Mouse (Mus musculus) testis, adult 2 months (tissue): ENCODE measurements around the gene Calr4. TPM values are rescaled to one million over a fixed set of nuclear protein-coding genes. Genes with fewer than 3 reads are reported as not detected.

Source experiments
- H3K27ac ChIP-seq: fragments of 200-500 bp; 2 replicates; pipeline ENCODE4 v1.5.1; 2012; ENCODE audit warnings: low read depth, low read length; ENCODE audit not compliant: control insufficient read depth, insufficient read depth
- H3K27me3 ChIP-seq: fragments of 200-500 bp; 2 replicates; pipeline ENCODE4 v1.6.1; 2012; ENCODE audit warnings: mild to moderate bottlenecking, low read length, moderate library complexity; ENCODE audit not compliant: control insufficient read depth, insufficient read depth
- H3K36me3 ChIP-seq: fragments of 200-500 bp; 2 replicates; pipeline ENCODE4 v1.6.1; 2012; ENCODE audit warnings: mild to moderate bottlenecking, low read length; ENCODE audit not compliant: control insufficient read depth, insufficient read depth
- H3K4me1 ChIP-seq: fragments of 200-500 bp; 2 replicates; pipeline ENCODE4 v1.6.1; 2012; ENCODE audit warnings: low read length; ENCODE audit not compliant: control insufficient read depth, insufficient read depth
- H3K4me3 ChIP-seq: fragments of 200-500 bp; 2 replicates; pipeline ENCODE4 v1.5.1; 2012; ENCODE audit warnings: low read depth, mild to moderate bottlenecking, low read length, moderate library complexity, mixed read lengths; ENCODE audit not compliant: control insufficient read depth
- CTCF ChIP-seq: fragments of 200-500 bp; IDR thresholded peaks from 2 replicates; pipeline ENCODE4 v1.5.1; 2012; ENCODE audit warnings: low read depth, mild to moderate bottlenecking, inconsistent platforms, low read length, moderate library complexity; ENCODE audit not compliant: control insufficient read depth, insufficient read depth, insufficient replicate concordance
- POLR2A ChIP-seq: fragments of 200-500 bp; IDR thresholded peaks from 2 replicates; pipeline ENCODE4 v1.6.1; 2012; ENCODE audit warnings: low read depth, mild to moderate bottlenecking, inconsistent platforms, low read length, moderate library complexity; ENCODE audit not compliant: control insufficient read depth
- polyA plus RNA-seq: library from polyadenylated mRNA; depleted of rRNA; stranded (reverse); fragments of >200 nt; gene quantifications from 2 replicates; pipeline ENCODE4 v1.2.3, GENCODE M21; 2012

Calr4 gene
- polyA plus RNA-seq, 1 experiment = 2.4 TPM

DNA sequence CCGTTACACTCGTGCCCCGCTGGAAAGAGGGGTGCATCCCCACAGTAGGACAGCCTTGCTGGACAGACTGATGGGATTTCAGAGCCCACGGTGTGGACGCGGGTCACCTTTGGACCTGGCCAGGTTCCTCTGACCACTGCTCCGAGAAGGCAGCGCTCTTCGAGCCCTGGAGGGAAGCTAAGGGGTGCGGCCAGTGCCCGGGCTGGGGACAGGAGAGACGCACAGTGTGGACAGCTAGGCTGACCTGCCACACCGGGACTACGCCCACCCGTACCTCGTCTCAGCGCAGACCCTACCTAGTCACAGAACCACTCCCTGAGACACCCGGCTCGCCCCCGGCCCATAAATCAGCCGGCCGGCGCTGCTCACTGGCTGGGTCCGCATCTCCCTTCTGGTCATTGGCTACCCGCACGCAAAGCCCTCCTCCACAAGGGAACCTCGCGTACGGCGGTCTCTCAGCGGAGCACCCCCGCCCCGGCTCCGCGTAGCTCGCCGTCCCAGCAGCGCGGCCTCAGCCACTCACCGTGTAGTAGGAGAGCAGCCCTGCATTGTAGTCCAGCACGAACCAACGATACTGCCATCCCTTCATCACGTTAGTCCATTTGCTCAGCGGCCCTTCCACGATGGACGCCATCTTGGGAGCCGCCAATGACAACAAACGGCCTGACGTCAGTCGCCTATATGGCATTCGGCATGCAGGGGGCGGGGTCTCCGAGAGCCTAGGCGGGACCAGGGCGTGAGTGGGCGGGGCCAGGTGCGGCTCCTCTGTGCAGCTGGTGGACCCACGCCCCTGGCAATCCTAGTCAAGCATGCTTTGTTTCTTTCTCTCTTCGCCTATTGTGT, 32.5 kb upstream of the Calr4 start, which contains the start of gene Osbpl9:
TSS of gene Osbpl9 (minus strand) at position 691 of the 843 bp plus-strand sequence.
- H3K36me3 ChIP-seq = no peaks in the 10 kb centered on the region
- peaks cover 2% of the 10 kb centered on the region; the same call in 1 of the 2 replicates for H3K4me1 ChIP-seq
- H3K27me3 ChIP-seq = no peaks in the 10 kb centered on the region
- TF ChIP-seq CTCF = no peak
- peak; percentile 94 for TF ChIP-seq POLR2A
- peak within 1 kb of the TSS; percentile 94 for H3K27ac ChIP-seq
- H3K4me3 ChIP-seq = peak within 1 kb of the TSS; percentile 95

DNA sequence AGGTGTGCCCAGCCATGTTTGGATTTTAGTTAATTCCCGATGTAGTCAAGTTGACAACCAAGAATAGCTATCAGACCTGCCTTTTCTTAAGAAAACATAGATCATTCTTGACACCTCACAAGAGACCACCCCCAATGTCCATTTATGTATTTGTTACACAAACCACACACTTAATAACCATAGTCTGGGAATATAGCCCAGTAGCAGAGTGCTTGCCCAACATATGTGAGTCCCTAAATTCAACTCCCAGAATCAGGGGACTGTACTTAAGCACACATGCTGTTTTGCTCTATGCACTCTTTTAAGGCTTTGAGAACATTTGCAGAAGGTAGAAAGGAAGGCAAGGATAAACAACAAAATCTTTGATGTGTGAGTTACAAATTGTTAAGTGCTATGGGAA, 30.4 kb upstream of the Calr4 start:
- no peaks in the 10 kb centered on the region for H3K4me1 ChIP-seq
- TF ChIP-seq POLR2A = no peak
- no peak for TF ChIP-seq CTCF
- H3K4me3 ChIP-seq = no peak overlapping the region
- H3K27me3 ChIP-seq = no peaks in the 10 kb centered on the region
- no peaks in the 10 kb centered on the region for H3K36me3 ChIP-seq
- no peak overlapping the region for H3K27ac ChIP-seq

DNA sequence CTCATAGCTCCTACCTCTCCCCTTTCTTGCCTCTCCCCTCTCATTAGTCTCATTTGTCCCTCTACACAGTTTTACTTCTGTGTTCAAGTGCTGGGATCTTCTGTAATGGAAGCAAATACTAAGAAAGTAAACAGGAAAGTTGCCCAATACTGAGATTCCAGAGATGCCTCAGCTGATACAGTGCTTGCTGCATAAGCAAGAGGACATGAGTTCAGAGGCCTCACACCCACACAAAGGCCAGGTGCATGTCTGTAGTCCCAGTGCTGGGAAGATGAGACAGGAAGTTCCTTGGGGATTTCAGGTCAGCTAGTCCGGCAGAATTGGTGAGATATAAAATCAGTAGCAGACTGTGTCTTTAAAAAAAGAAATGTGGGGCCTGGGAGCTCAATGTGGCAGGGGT, 29.9 kb upstream of the Calr4 start:
- no peaks in the 10 kb centered on the region for H3K36me3 ChIP-seq
- no peak overlapping the region for H3K27ac ChIP-seq
- H3K27me3 ChIP-seq = no peaks in the 10 kb centered on the region
- no peak overlapping the region for H3K4me3 ChIP-seq
- no peaks in the 10 kb centered on the region for H3K4me1 ChIP-seq
- no peak for TF ChIP-seq CTCF
- TF ChIP-seq POLR2A = no peak

DNA sequence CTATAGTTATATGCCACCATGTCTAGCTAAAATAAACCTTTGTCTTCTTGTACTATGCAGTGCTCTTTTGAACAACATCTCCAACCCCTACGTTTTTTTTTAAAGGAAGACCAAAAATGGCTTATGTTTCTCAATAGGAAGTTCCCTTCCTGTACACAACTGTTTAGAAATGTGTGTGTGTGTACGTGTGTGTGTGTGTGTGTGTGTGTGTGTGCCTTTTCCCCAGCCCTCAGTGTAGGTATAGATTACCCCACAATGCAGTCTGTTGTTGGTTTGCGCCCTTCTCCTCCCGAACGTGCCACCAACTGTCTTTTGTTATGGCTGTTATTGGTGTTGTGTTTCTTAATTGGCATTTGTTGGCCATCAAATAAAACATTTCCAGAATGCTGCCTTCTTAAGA, 26.8 kb upstream of the Calr4 start:
- no peaks in the 10 kb centered on the region for H3K36me3 ChIP-seq
- H3K27me3 ChIP-seq = no peaks in the 10 kb centered on the region
- H3K4me3 ChIP-seq = no peak overlapping the region
- no peaks in the 10 kb centered on the region for H3K4me1 ChIP-seq
- TF ChIP-seq POLR2A = no peak
- no peak for TF ChIP-seq CTCF
- no peak overlapping the region for H3K27ac ChIP-seq

DNA sequence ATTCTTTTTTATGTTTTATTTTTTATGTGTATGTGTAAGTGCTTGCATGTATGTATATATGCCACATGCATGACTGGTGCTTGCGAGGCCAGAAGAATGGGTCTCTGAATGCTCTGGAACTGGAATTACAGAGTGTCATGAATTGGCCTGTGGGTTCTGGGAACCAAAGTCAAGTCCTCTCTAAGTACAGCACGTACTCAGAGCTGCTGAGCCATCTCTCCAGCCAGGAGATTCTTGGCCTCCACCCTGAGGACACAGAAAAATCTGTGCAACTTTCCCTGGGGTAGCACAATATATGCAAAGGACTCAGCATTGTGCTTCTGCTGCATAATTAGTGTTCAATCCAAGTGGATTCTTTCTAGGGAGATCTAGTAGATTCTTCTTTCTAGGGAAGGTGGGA, 24.0 kb upstream of the Calr4 start:
- Histone ChIP-seq H3K27me3 (no peaks in the 10 kb centered on the region), H3K27ac (no peak overlapping the region; the same call in 1 of the 2 replicates), H3K36me3 (no peaks in the 10 kb centered on the region), H3K4me3 (no peak overlapping the region), H3K4me1 (no peaks in the 10 kb centered on the region)
- TF ChIP-seq POLR2A (no peak), CTCF (no peak)

DNA sequence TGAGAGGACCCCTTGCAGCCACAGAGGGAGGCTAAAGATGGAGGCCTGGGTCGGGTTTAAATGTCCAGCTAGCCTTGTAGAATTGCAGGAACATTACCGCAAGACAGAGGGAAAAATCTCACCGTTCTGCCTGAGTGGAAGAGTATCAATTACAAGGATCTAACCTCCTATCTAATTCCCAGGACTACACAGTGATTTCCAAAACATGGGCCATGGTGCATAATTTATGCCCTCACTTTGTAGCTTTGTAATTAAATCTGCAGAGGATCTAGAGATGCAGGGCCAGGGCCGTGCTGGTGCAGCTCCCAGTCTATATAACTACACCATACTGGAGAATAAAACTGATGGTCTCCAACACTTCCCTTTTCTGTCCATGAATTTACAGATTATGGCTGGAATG, 23.4 kb upstream of the Calr4 start:
- Histone ChIP-seq H3K27ac (peak overlapping the region; percentile 73), H3K4me1 (no peaks in the 10 kb centered on the region), H3K4me3 (no peak overlapping the region), H3K27me3 (no peaks in the 10 kb centered on the region), H3K36me3 (no peaks in the 10 kb centered on the region)
- TF ChIP-seq CTCF = no peak
- TF ChIP-seq POLR2A = no peak

DNA sequence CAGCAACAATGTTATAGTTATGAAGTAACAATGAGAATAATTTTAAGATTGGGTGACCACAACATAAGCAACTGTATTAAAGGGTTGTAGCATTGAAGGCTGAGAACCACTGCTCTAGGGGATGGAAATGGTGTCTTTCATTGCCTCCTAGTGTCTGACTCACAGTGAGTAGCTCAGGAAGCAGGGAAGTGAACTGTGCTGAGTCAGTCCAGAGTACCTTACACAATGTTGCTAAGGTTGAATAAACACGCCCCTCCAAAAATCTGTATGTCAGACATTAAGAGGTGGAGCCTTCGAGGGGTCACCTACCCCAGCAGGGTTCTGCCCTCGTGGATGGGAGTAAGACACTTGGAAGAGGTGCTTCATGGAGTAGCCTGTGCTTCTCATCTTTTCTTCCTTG, 20.3 kb upstream of the Calr4 start:
- peaks cover 3% of the 10 kb centered on the region for H3K4me1 ChIP-seq
- TF ChIP-seq CTCF (no peak), POLR2A (no peak)

More for the DNA sequence above, 20.3 kb upstream of the Calr4 start:
- no peaks in the 10 kb centered on the region for H3K36me3 ChIP-seq
- H3K4me3 ChIP-seq = no peak overlapping the region
- no peaks in the 10 kb centered on the region for H3K27me3 ChIP-seq
- H3K27ac ChIP-seq = peak overlapping the region; percentile 44
